Mouse (Mus musculus): ENCODE results near the gene S1pr5.

The S1pr5 gene

GRCm38 (mm10) chr9:21275013-21275710, 26.9 kb upstream of the S1pr5 start:
- ChIA-PET POLR2A (interaction anchor here (0.5 to 5.4 kb wide), 17 partner anchors 8 to 235 kb away, joined by 3 to 39 read pairs (median 7); partner anchors contain the start of genes Atg4d (in 4 of the 4), Cdkn2d (in 3 of the 4), Kri1 (in 1 of the 4) and Tmed1 (in 1 of the 4)), CTCF (interaction anchor here in 2 of 4 experiments (0.9 to 1.4 kb wide), 2 partner anchors 10 to 34 kb away, joined by 4 to 6 read pairs; no protein-coding TSS in a partner anchor)

GRCm38 (mm10) chr9:21274336-21274735, 26.1 kb upstream of the S1pr5 start:
- CTCF ChIA-PET: interaction anchor here in 1 of 4 experiments (1.4 kb wide), 1 partner anchor 33 kb away, joined by 4 read pairs; no protein-coding TSS in a partner anchor
- POLR2A ChIA-PET: interaction anchor here (0.9 to 5.4 kb wide), 18 partner anchors 8 to 120 kb away, joined by 3 to 39 read pairs (median 7); partner anchors contain the start of genes Cdkn2d (in 4 of the 4), Atg4d (in 2 of the 4) and Kri1 (in 1 of the 4)

GRCm38 (mm10) chr9:21273520-21274228, 25.4 kb upstream of the S1pr5 start:
- CTCF ChIA-PET: interaction anchor here (0.5 to 1.4 kb wide), 4 partner anchors 9 to 85 kb away, joined by 4 to 8 read pairs (median 4); partner anchors contain the start of gene Atg4d (in 1 of the 4)

GRCm38 (mm10) chr9:21273094-21273493, 24.9 kb upstream of the S1pr5 start:
- ChIA-PET CTCF (interaction anchor here (0.5 to 1.4 kb wide), 5 partner anchors 8 to 86 kb away, joined by 4 to 8 read pairs (median 4); partner anchors contain the start of gene Atg4d (in 1 of the 4)), POLR2A (interaction anchor here in 3 of 4 experiments (0.7 to 5.4 kb wide), 23 partner anchors 8 to 236 kb away, joined by 3 to 39 read pairs (median 4); partner anchors contain the start of genes Cdkn2d (in 3 of the 3), Atg4d (in 2 of the 3), Kri1 (in 2 of the 3) and Gm38431 (in 1 of the 3))

More at GRCm38 (mm10) chr9:21273520-21274228, 25.4 kb upstream of the S1pr5 start:
- POLR2A ChIA-PET: interaction anchor here in 3 of 4 experiments (0.9 to 5.4 kb wide), 22 partner anchors 8 to 235 kb away, joined by 3 to 39 read pairs (median 4); partner anchors contain the start of genes Cdkn2d (in 3 of the 3), Atg4d (in 2 of the 3), Kri1 (in 2 of the 3) and S1pr5 (in 1 of the 3)

- CTCF ChIA-PET: interaction anchor here (0.6 to 1.4 kb wide), 6 partner anchors 8 to 85 kb away, joined by 3 to 5 read pairs (median 4); partner anchors contain the start of gene Atg4d (in 1 of the 4)
- POLR2A ChIA-PET: interaction anchor here (0.5 to 4.0 kb wide), 23 partner anchors 8 to 239 kb away, joined by 3 to 39 read pairs (median 4); partner anchors contain the start of genes Cdkn2d (in 2 of the 4), Kri1 (in 2 of the 4), Atg4d (in 1 of the 4) and Gm38431 (in 1 of the 4)
These were observed 24.1 kb upstream of the S1pr5 start for GRCm38 (mm10) chr9:21272391-21272790.

- CTCF ChIA-PET: interaction anchor here in 2 of 4 experiments (0.6 to 1.0 kb wide), 3 partner anchors 22 to 160 kb away, joined by 3 read pairs; partner anchors contain the start of gene Cdkn2d (in 1 of the 2)
- POLR2A ChIA-PET: interaction anchor here in 3 of 4 experiments (0.6 to 1.6 kb wide), 11 partner anchors 9 to 500 kb away, joined by 3 to 7 read pairs (median 4); partner anchors contain the start of gene Kri1 (in 1 of the 3)
These were observed 21.3 kb upstream of the S1pr5 start for GRCm38 (mm10) chr9:21269590-21269989.

- POLR2A ChIA-PET: interaction anchor here in 3 of 4 experiments (0.6 to 1.6 kb wide), 9 partner anchors 10 to 135 kb away, joined by 3 to 6 read pairs (median 3); partner anchors contain the start of gene Cdkn2d (in 1 of the 3)
- CTCF ChIA-PET: interaction anchor here in 1 of 4 experiments (0.6 kb wide), 2 partner anchors 24 to 238 kb away, joined by 5 to 6 read pairs; no protein-coding TSS in a partner anchor
These were observed 20.1 kb upstream of the S1pr5 start for GRCm38 (mm10) chr9:21268305-21268704.

GRCm38 (mm10) chr9:21266889-21267288, 18.6 kb upstream of the S1pr5 start:
- ChIA-PET POLR2A (interaction anchor here in 3 of 4 experiments (0.6 to 3.5 kb wide), 10 partner anchors 9 to 389 kb away, joined by 3 to 42 read pairs (median 11); partner anchors contain the start of gene Cdkn2d (in 2 of the 3)), CTCF (interaction anchor here in 1 of 4 experiments (1.2 kb wide), 1 partner anchor 29 kb away, joined by 4 read pairs; no protein-coding TSS in a partner anchor)

- POLR2A ChIA-PET: interaction anchor here (0.6 to 3.5 kb wide), 52 partner anchors 9 to 851 kb away, joined by 3 to 42 read pairs (median 4); partner anchors contain the start of genes Kri1 (in 3 of the 4), Cdkn2d (in 2 of the 4), Keap1 (in 2 of the 4) and Ap1m2 (in 1 of the 4)
- CTCF ChIA-PET: interaction anchor here in 3 of 4 experiments (0.6 to 2.4 kb wide), 13 partner anchors 8 to 127 kb away, joined by 3 to 10 read pairs (median 4); partner anchors contain the start of genes Cdkn2d (in 1 of the 3) and Keap1 (in 1 of the 3)
These were observed 17.4 kb upstream of the S1pr5 start for GRCm38 (mm10) chr9:21265611-21266010.

GRCm38 (mm10) chr9:21265000-21265561, 16.8 kb upstream of the S1pr5 start, which contains the start of gene Atg4d:
TSS of gene Atg4d (plus strand) at chr9:21265293.
- ChIA-PET CTCF (interaction anchor here (0.6 to 2.4 kb wide), 23 partner anchors 8 to 753 kb away, joined by 3 to 10 read pairs (median 3); partner anchors contain the start of genes Cdkn2d (in 2 of the 4) and Keap1 (in 1 of the 4)), POLR2A (interaction anchor here (0.6 to 3.5 kb wide), 66 partner anchors 8 to 533 kb away, joined by 3 to 42 read pairs (median 4); partner anchors contain the start of genes Cdkn2d (in 3 of the 4), Kri1 (in 3 of the 4), Keap1 (in 2 of the 4) and Ap1m2 (in 1 of the 4))

GRCm38 (mm10) chr9:21264272-21264999, 16.2 kb upstream of the S1pr5 start:
- ChIA-PET POLR2A (interaction anchor here (0.5 to 3.5 kb wide), 53 partner anchors 8 to 534 kb away, joined by 3 to 42 read pairs (median 4); partner anchors contain the start of genes Cdkn2d (in 3 of the 4), Keap1 (in 2 of the 4), Kri1 (in 2 of the 4) and Ap1m2 (in 1 of the 4)), CTCF (interaction anchor here (0.6 to 2.4 kb wide), 23 partner anchors 9 to 754 kb away, joined by 3 to 10 read pairs (median 4); partner anchors contain the start of gene Cdkn2d (in 2 of the 4))

- POLR2A ChIA-PET: interaction anchor here in 2 of 4 experiments (0.6 to 1.7 kb wide), 5 partner anchors 20 to 113 kb away, joined by 3 to 5 read pairs (median 4); no protein-coding TSS in a partner anchor
These were observed 13.6 kb upstream of the S1pr5 start for GRCm38 (mm10) chr9:21261831-21262230.

GRCm38 (mm10) chr9:21260491-21261040, 12.3 kb upstream of the S1pr5 start:
- CTCF ChIA-PET: interaction anchor here in 1 of 4 experiments (0.9 kb wide), 1 partner anchor 202 kb away, joined by 4 read pairs; no protein-coding TSS in a partner anchor
- POLR2A ChIA-PET: interaction anchor here in 2 of 4 experiments (0.6 to 0.7 kb wide), 3 partner anchors 9 to 715 kb away, joined by 3 to 4 read pairs (median 3); no protein-coding TSS in a partner anchor

More at GRCm38 (mm10) chr9:21261831-21262230, 13.6 kb upstream of the S1pr5 start:
- CTCF ChIA-PET: interaction anchor here in 3 of 4 experiments (0.6 to 1.1 kb wide), 3 partner anchors 58 to 233 kb away, joined by 3 to 6 read pairs (median 4); partner anchors contain the start of gene Icam4 (in 1 of the 3)

- POLR2A ChIA-PET: interaction anchor here in 3 of 4 experiments (0.5 to 1.6 kb wide), 10 partner anchors 9 to 510 kb away, joined by 3 to 14 read pairs (median 4); partner anchors contain the start of gene Kri1 (in 1 of the 3)
- CTCF ChIA-PET: interaction anchor here in 3 of 4 experiments (0.6 to 1.3 kb wide), 4 partner anchors 11 to 159 kb away, joined by 3 to 7 read pairs (median 4); no protein-coding TSS in a partner anchor
These were observed 8.1 kb upstream of the S1pr5 start for GRCm38 (mm10) chr9:21256349-21256748.

GRCm38 (mm10) chr9:21254690-21255089, 6.4 kb upstream of the S1pr5 start:
- ChIA-PET POLR2A (no interaction called here), CTCF (interaction anchor here in 1 of 4 experiments (0.7 kb wide), 1 partner anchor 291 kb away, joined by 4 read pairs; no protein-coding TSS in a partner anchor)
